Mouse (Mus musculus): Measurements from ENCODE around the gene Orai1.
A peak's percentile ranks its signal among the peaks of the same experiment; 100 is the strongest.
"Not testable (repeated sequence)": the region's sequence is repeated elsewhere in the genome, so short reads cannot be mapped to it uniquely, and the experiment has no call there.

Orai1 gene

GRCm38 (mm10) chr5:123014753-123015701 is at the start of gene Orai1:
Gene Orai1, plus strand, starts transcription at chr5:123015074.
- DNase-seq (ENCODE audit: low spot score in 2 of 2) = peak; percentile 96 to 98

- no peak for DNase-seq (ENCODE audit: low spot score in 2 of 2)
These were observed 49.4 kb upstream of the Orai1 start for GRCm38 (mm10) chr5:122965427-122965826.

GRCm38 (mm10) chr5:122968322-122968721 is 46.6 kb upstream of the Orai1 start:
- peak; percentile 56 to 78 for DNase-seq (ENCODE audit: low spot score in 2 of 2)

DNA sequence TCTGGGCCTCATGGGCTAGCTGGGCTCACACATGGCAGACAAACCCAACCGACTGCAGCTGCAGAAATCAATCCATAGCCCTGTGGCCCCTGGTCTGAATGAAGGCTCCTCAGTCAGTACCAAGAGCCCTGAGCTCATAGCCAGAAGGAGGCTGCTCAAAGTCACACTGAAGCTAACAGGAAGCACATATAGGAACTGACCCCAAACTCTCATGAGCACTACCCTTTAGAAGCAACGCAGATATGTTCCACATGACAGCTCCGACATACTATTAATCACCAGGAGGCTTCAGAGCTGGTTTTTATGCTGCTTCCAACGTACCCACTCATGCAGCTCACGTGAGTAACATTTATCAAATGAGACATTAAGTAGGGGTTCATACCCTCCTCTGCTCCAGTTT is 44.8 kb upstream of the Orai1 start:
- no peak for DNase-seq (ENCODE audit: low spot score in 2 of 2)

DNA sequence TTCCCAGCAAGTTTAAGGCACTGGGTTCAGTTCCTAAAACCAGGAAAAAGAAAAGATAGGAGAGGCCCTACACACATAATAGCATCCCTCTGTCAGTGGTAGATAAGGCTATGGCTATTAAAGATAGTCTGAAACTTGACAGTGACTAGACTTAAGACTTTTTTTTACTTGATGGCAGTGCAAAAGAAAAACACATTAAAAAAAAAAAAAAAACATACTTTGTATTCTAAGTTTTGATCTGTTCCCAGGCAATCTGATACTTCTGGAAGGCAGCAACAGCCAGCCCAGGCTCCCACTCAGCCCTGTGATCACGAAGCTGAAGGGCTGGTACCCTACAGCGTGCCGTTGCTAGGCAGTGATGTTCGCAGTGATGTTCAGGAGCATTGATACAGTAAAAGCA is 43.4 kb upstream of the Orai1 start:
- DNase-seq (ENCODE audit: low spot score in 2 of 2) = no peak

DNA sequence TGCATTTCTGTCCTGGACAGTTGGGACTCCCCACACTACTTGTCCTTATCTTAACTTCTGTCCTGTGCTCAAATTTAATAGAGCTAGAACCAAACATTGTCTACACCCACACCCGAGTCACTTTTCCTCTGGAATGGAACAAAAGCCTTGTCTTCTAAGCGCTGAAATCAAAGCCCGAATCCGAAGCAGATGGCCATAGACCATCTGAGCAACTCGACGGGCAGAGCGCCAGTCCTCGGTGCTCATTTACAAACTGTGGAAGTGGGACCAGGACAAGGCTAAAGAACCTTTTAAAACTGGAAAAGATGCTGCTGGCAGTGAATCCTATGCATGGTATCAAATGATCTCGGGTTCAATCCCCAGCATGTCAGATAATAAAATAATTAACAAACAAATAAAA is 42.8 kb upstream of the Orai1 start:
- DNase-seq (ENCODE audit: low spot score in 2 of 2) = no peak

GRCm38 (mm10) chr5:122974701-122975100 is 40.2 kb upstream of the Orai1 start:
- not testable (repeated sequence) for DNase-seq (ENCODE audit: low spot score in 2 of 2)

DNA sequence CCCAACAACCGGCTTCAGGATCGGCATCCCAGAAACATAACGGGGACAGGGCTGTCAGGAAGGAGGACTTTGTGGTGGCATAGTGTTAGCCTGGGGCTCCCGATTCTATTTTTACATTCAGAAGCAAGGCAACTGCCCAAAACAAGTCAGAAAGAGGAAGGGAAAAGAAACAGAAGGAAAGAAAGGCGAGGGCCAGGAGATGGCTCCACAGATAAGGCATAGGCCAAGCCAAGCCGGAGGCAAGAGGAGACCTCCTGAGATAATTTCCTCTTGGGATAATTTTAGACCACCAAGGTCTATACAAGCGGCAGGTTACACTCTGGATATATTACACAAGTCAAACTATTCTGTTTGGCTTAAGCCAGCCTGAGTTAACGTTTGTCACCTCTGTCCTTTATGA is 35.9 kb upstream of the Orai1 start:
- DNase-seq (ENCODE audit: low spot score in 2 of 2) = no peak

- no peak for DNase-seq (ENCODE audit: low spot score in 2 of 2)
These were observed 30.4 kb upstream of the Orai1 start for GRCm38 (mm10) chr5:122984483-122984882.

GRCm38 (mm10) chr5:122985276-122985675 is 29.6 kb upstream of the Orai1 start:
- no peak for DNase-seq (ENCODE audit: low spot score in 2 of 2)

GRCm38 (mm10) chr5:122986091-122986493 is 28.8 kb upstream of the Orai1 start:
- DNase-seq (ENCODE audit: low spot score in 2 of 2) = no peak

DNA sequence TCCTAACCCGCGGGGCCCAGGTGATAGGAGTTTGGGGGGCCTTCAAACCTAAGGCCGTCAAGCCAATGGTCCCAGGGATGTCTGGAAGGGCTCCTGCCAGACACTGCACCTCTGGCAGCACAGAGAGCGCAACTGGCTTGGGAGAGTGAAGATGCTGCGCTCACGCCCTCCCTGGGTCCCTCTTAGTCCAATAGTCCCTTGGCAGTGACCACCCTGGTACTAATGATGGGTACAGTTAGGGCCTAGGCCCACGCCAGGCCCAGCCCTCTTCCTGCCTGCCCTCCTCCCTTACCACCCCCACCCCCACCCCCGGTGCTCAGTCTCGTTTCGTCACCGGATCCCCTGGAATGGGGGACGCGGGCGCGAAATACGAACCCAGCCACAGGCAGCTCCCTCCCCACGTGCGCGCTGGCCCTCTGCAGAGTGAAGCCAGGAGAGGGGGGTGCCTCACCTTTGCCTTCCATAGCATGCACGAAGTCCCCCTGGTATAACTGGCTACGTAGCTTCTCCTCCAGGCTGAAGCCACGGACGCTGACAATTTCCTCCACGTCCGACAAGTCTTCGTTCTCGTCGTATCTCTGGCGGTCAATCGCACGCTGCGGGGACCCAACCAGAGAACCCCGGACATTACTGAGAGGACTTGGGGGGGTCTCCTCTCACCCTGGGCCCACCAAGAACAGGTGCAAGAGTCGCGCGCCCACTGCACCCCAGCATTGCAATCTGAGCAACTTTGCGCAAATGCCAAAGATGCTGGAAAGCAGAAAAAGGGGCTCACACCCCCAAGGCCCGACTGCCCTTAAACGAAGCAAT is 27.5 kb upstream of the Orai1 start:
- DNase-seq (ENCODE audit: low spot score in 2 of 2) = peak in 1 of 2 experiments; percentile 24

GRCm38 (mm10) chr5:122988021-122988751 is 26.7 kb upstream of the Orai1 start:
- peak; percentile 18 to 62 for DNase-seq (ENCODE audit: low spot score in 2 of 2)

- DNase-seq (ENCODE audit: low spot score in 2 of 2) = peak; percentile 52 to 68
These were observed 25.8 kb upstream of the Orai1 start for GRCm38 (mm10) chr5:122989001-122989525.

DNA sequence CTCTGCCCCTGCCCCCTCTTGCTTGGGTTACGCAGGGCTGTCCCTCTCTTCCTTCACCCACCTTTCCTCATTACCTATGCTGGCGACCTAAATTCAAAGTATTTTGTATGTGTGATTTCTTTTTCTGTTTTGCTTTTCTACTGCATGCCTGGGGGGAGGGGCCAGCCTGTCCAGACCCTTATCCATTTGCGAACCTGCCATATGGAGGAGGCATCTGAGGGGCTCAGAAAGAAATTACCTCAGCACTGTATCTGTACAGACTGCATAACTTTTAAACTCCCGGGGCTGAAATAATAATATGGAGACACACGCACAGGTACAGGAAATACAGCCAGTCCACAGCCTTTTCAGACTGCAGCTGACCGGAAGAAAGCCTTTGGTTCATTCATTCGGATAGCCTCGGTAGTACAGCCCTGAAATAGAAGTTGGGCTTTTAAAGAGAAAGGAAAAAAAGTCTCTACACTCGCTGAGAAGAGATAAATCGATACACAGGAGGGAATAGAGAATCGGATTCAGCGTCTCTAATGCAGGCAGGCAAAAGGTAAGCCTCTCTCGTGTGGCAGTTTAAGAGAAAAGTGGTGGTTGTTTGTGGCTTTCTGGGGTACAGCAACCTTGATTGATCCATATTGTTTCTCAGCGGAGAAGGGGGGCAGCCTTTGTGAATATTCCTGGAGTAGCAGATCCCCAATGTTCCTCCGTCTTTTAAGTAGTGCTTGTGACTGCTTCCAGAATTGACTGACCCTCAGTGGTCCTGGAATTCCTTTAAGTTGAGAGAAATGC is 25.1 kb upstream of the Orai1 start, which contains the start of gene Kdm2b:
TSS of gene Kdm2b (minus strand) at position 273 of the 780 bp plus-strand sequence.
- DNase-seq (ENCODE audit: low spot score in 2 of 2) = peak in 1 of 2 experiments; percentile 18

DNA sequence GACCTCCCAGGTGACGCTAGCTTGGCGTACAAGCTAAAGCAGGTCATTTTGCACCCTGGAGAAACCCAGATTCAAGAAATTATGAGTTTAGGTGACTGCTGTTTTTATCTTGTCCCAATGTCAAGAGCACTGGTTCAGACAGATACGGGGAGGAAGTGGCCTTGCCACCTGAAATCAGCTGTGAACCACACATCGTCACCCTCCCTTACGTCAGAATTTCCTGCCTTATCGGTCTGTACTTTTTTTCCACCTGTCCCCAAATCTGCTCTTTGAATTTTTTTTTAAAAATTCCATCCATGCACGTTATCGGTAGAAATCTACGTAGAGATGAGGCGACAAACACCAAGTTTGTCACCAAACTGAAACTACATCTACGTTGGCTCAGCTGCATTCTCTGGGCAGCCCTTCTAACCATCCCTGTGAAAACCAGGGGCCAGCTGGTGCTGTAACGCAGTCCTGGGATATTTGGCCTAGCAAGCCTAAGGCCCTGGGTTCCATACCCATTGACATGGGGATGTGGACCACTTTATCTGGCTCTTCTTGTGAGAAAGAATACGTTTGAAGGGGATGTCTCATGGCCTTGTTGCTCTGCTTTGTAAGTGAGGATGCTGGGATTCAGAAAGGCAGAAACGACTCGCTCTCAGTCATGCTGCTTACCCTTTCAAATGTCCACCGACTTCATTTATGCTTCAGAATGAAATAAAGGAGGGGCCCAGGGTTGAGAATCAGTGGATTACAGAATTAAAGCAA is 24.3 kb upstream of the Orai1 start:
- DNase-seq (ENCODE audit: low spot score in 2 of 2) = no peak

DNA sequence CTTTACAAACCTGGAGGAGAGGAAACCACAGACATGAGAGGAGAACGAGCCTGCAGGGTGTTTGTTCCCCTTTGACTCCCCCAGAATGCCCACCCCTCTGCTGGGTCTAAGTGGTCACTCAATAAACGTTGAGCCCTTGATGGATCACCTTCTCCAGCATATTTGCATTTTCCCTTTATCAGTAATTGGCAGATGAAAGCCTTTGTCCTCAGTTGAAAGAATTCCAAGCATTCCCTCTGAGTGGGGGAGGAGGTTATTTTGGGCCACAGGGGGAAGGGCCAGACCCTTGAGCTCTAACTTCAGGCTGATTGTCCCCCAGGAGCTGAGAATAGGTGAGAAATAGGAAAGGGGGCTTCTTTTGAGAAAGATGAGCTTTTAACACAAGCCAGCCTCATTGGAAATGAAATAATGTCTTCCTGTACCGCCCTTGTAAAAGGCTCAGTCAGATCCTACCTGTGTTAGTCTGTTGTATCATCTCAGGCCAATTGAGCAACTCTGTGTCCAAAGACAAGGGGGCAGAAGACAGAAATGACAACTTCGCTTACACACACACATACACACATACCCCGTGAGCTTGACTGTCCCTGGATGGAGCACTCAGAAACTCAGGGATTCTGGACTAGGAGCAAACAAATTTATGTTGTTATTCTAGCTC is 23.4 kb upstream of the Orai1 start:
- no peak for DNase-seq (ENCODE audit: low spot score in 2 of 2)

GRCm38 (mm10) chr5:122993811-122994210 is 21.1 kb upstream of the Orai1 start:
- no peak for DNase-seq (ENCODE audit: low spot score in 2 of 2)

- DNase-seq (ENCODE audit: low spot score in 2 of 2) = peak; percentile 78 to 83
These were observed 20.5 kb upstream of the Orai1 start for GRCm38 (mm10) chr5:122994303-122994846.
